Mouse (Mus musculus) embryo, embryonic 10 days (tissue): Measurements from ENCODE around the gene Angpt4.

Experiments used
- DNase-seq: peaks from one replicate; pipeline ENCODE4 v3.0.0-alpha.2; 2015; ENCODE audit warnings: low spot score

The Angpt4 gene

DNA sequence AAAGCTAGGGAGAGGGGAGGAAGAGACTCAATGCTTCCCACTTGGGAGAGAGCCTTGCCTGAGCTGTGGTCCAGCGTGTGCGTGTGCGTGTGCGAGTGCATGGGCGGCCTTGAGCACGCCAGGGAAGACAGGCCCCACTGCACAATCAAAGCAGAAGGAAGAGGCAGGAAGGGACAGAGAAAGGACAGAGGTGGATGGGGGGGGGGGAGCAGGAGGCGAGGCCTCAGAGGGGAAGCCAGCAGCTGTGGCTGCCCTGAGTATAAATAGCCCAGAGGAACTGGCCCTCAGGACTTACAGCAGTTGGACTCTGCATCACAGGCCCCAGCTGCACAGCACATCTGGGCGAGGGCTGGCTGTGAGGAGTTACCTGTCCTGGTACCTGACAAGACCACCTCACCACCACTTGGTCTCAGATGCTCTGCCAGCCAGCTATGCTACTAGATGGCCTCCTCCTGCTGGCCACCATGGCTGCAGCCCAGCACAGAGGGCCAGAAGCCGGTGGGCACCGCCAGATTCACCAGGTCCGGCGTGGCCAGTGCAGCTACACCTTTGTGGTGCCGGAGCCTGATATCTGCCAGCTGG is at the start of gene Angpt4:
TSS of gene Angpt4 (plus strand) at position 292 of the 582 bp plus-strand sequence.
- peak; percentile 33 for DNase-seq

DNA sequence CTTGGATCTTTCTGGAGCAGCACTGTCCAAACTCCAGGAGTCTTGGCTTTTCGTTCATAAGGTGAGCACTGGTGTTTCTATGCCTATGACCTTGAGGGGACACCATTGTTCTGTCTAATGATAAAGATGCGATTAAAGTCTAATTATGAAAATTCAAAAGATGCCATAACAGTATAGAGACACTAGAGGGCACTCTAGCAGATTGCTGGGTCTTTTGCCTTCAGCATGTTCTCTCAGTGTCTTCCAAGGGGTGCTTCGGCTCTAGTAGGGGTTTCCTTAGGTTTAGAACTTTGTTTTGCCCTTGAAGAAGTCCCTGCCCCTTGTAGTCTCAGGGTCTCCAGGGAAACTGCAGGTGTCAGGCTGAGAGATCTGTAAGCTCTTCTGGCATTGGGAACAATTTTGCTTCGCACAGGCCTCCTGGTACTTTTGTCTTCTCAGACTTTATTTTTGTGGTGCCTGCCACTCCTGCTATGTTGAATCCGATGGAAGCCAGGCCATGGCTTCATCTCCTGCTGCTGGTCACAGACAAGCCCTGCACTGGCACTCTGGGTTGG is 48.7 kb upstream of the Angpt4 start:
- DNase-seq, result no peak

GRCm38 (mm10) chr2:151864941-151865340 is 46.1 kb upstream of the Angpt4 start:
- no peak for DNase-seq

DNA sequence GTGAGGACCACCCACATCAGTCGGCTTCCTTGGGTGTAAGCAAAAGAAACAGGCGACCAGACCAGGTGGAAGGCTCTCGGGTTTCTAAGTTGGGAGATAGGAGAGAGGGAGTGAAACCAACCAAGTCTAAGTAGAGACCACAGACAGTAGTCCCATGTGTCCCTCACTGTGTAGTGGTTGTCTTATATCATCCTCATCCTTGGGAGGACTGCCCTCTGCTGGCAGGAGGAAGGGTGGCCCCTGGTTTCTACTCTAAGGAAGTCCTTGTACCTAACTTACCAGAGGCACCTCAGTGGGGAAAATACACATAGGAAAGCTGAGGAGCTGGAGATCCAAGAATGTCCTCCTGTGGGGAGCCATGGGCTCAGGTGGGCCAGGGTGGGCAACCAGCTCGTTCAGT is 44.5 kb upstream of the Angpt4 start:
- peak; percentile 81 for DNase-seq

GRCm38 (mm10) chr2:151868196-151868595 is 42.8 kb upstream of the Angpt4 start:
- DNase-seq, result no peak

GRCm38 (mm10) chr2:151874551-151874950 is 36.5 kb upstream of the Angpt4 start:
- DNase-seq, result peak; percentile 26

GRCm38 (mm10) chr2:151876012-151876485 is 35.0 kb upstream of the Angpt4 start:
- DNase-seq, result peak; percentile 82

GRCm38 (mm10) chr2:151878645-151879044 is 32.4 kb upstream of the Angpt4 start:
- DNase-seq, result no peak

DNA sequence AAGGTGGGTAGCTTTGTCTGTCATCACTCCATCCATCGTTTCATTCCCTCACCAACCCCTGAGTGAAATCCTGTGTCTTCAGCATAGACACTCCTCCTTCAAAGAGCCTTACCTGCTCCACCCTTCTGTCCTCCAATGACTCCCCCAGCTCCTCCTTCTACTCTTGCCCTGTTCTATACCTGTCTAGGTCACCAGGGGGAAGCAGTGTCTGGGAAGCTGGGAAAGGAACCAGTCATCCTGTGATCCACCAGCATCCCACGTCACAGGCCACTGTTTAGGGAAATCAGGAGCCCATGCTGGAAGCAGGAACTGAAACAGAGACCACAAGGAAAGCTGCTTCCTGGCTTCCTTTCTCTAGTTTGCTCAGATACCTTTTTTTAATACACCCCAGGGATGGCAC is 31.2 kb upstream of the Angpt4 start:
- DNase-seq, result no peak

- no peak for DNase-seq
Measured at GRCm38 (mm10) chr2:151891031-151891430, 20.0 kb upstream of the Angpt4 start.

DNA sequence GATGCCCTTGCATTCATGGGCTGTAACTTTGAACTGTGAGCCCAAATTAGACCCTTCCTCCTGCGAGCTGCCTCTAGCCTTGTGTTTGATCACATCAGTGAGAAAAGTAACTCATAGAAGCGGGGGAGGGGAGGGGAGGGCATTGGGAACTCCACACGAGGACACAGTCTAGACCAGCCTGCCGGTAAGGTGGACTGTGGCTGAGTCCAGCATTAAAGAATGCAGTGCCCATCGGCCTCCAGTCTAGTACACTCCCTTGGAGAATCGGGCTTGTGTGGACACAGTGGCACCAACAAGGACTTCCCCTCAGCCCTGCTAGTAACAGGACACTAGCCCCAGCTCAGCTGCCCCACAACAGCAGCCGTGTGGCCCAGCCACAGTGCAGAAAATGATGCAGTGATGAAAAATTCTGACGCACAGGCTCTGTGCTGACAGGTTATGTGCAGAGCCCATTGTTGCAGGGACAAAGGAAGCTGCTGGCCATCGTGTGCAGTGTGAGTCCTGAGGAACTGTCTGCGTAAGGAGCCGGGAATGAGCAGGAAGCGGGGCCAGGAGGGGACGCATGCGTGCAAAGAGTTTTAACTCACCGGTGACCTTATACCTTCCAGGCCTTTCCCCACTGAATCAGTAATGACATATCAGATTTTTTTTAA is 17.8 kb upstream of the Angpt4 start:
- peak; percentile 42 for DNase-seq

DNA sequence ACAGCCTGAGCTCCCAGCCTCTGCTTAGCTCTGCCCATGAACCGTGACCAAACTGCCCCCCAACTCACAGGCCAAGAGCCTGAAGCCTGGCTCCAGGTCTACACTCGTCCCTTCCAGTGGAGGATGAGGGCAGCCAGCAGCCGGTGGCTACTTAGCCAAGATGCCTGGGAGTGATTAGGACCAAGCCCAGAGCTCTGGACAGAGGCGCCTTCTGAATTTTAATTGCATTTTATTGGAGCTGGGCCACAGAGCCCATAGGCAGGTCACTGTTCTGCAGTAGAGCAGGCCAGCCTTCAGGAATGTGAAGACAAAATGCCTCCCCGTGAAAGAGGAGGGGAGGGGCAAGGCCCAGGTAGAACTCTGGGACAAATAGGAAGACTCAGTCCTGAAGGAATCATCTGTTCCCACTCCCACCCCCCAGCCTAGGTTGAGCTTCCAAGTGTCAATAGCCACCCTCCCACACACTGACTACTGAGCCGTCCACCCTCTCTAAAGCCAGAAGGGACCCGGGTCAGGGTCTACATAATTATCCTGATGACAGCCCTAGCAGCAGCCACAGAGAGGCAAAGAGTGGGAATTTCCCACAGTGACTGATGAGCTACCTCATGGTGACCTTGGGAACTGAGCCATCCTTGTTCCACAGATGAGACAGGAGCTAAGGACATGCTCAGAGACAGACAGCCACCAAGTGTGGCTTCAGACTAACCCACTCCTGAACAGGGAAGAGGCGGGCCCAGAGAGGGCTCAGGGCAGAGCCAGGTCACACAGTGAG is 16.6 kb upstream of the Angpt4 start:
- DNase-seq, result no peak

GRCm38 (mm10) chr2:151895911-151896310 is 15.1 kb upstream of the Angpt4 start:
- DNase-seq, result no peak

GRCm38 (mm10) chr2:151898106-151898505 is 12.9 kb upstream of the Angpt4 start:
- no peak for DNase-seq

GRCm38 (mm10) chr2:151900845-151901244 is 10.2 kb upstream of the Angpt4 start:
- no peak for DNase-seq

DNA sequence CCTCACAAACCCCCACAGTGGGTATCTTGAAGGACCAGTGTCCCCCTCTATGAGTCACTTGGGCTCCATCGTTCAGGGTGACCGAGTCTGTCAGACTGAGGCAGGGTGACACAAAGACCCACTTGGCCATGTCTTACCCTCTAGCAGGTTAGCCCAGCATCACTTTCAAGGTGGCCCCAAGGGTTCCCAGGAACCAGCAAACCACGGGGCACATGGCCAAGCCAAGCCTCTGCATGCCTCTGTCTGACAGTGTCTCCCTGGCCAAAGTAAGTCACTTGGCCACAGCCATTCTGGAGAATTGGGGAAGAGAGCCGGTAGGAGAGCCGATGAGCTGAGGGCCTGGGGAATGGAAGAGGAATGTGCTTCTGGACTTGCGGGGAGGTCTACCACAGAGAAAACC is 7.7 kb upstream of the Angpt4 start:
- DNase-seq, result no peak

DNA sequence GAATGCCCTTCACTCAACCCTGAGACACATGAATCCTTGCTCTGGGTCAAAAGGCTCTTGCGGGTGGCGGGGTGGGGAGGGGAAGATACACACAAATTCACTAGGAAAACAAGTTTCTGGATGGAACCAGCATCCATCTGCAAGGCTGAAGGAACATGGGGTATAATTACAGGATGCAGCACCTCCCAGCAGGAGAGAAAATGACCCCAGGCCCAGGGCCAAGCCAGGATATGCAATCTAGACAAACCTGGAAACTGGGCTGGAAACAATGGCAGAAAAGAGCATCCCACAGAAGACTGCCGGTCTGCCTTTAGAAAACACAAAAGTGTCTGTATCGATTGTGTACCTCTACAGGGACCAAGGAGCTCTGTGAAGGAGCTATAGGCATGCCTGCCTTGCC is 7.1 kb upstream of the Angpt4 start:
- DNase-seq, result no peak

DNA sequence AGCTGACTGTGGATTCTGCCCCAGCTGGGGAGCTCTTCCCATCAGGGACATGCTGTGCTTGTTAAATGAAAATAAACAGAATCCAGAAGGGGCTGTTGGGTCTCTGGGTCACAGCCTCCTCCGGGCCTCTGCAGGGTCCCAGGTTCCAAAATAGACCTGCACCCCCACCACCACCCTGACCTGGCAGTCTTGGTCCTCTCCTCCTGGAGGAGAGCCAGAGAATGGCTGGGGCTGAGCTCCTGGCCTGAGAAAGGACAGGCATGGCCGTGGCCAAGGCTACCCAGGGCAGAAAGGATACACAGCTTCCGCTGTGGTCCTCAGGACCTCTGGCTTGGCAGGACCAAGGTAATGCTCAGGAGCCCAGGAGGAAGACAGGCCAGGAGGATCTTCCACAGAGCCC is 6.4 kb upstream of the Angpt4 start:
- no peak for DNase-seq

- DNase-seq, result no peak
Measured at GRCm38 (mm10) chr2:151907020-151907419, 4.0 kb upstream of the Angpt4 start.

GRCm38 (mm10) chr2:151909386-151909785 is 1.6 kb upstream of the Angpt4 start:
- DNase-seq, result no peak

DNA sequence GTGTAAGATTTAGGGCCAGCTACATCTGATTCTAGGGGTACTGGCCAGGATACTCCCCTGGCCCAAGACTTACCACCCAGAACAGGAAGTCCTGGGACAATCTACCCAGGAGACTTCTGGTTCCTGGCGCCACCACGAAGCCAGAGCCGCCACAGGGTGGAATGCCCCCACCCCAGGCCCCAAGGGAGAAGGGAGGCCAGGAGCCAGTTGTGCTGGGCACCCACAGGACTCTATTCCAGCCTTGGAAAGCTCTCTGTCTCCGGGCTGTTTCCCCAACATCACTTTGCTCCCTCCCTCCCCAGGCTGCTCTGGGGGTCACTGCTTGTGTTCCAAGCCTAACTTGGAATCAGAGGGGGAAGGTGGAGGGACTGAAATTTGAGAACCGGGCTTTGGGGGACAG is 512 bp upstream of the Angpt4 start:
- no peak for DNase-seq

DNA sequence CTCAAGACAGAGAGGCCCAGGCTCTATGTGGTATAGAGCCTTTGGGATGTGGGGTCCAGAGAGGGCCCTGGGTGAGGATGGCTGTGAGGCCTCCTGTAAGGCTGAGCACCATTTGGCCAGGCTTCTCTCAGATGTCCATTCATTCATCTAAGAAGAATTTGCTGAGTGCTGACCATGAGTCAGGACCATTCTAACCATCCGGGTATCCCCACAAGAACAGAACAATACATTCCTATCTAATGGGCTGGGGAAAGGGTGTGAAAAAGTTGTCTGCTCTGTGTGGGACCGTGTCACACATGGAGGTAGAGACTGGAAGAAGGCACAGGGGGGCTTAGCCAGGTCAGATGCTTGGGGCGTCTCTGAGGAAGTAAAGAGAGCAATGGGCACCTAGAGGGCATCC is 741 bp downstream of the Angpt4 start:
- DNase-seq, result no peak

DNA sequence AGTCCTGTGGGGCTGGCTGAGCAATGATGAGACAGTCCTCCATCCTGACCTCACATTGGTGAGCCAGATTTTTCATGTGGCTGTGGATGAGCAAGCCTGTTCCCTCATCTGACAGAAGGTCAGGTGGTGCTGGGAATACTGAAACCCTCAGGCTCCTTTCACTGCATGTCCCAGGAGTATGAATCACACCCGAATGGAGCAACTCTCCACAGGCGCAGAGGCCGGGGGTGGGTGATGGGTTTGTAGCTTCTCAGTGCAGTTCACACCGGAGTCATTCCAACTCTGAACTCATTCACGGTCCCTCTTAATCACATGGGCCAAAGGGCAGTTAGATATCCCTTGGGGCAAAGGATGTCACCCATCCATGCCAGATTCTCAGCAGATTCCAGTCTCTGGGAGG is 3.1 kb downstream of the Angpt4 start:
- no peak for DNase-seq
